Mouse (Mus musculus) T-helper 2 cell (primary cell): Measurements from ENCODE around the gene Epn1.

Experiments
- in situ Hi-C: fragments of 300-600 bp; cut with MboI, MseI; formaldehyde crosslinking; loops from one replicate; pipeline ENCODE4 v1.15.1; 2025; ENCODE audit warnings: high pct_unique_total_duplicates

Epn1 gene

GRCm38 (mm10) chr7:5089853-5090252, 9.8 kb downstream of the Epn1 start:
- in situ Hi-C loops = loop anchor here (25.0 kb wide), 1 partner anchor 1297 kb away; the partner anchor contains the start of genes Smim17 and Zfp28

DNA sequence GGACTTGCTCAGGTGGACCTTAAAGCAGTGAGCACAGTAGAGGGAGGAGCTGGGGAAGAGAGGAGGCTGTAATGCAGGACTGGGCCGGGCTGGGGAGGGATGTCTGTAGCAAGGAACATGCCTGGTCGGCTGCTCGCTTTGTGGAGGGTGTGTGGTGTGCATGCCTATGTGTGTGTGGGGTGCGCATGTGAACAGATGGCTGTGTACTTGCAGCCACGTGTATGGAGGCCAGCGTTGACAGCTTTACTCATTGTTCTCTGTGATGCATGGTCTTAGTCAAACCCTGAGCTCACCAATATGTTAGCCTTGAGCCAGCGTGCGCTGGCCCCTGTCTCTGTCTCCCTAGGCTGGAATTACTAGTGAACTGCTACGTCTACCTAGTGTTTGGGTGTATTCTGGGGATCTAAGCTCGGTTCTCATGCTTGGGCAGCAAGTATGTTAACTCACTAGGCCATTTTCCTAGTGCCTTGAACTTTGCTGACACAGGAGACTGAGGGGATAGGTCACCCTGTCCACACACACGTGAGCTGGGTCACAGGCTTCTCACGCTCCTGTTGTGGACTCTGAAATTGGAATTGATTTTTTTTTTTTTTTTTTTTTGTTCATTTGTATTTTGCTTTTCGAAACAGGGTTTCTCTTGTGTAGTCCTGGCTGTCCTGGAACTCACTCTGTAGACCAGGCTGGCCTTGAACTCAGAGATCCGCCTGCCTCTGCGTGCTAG, 11.1 kb downstream of the Epn1 start:
- in situ Hi-C loops = loop anchor here (25.0 kb wide), 1 partner anchor 1296 kb away; the partner anchor contains the start of genes Smim17 and Zfp28

- in situ Hi-C loops = loop anchor here (25.0 kb wide), 1 partner anchor 1295 kb away; the partner anchor contains the start of genes Smim17 and Zfp28
Observed at GRCm38 (mm10) chr7:5092381-5092780, 12.3 kb downstream of the Epn1 start.

GRCm38 (mm10) chr7:5092831-5093510, 12.9 kb downstream of the Epn1 start:
- in situ Hi-C loops = loop anchor here (25.0 kb wide), 1 partner anchor 1294 kb away; the partner anchor contains the start of genes Smim17 and Zfp28

GRCm38 (mm10) chr7:5098769-5099168, 18.7 kb downstream of the Epn1 start:
- in situ Hi-C loops = loop anchor here (25.0 kb wide), 1 partner anchor 1289 kb away; the partner anchor contains the start of genes Smim17 and Zfp28

DNA sequence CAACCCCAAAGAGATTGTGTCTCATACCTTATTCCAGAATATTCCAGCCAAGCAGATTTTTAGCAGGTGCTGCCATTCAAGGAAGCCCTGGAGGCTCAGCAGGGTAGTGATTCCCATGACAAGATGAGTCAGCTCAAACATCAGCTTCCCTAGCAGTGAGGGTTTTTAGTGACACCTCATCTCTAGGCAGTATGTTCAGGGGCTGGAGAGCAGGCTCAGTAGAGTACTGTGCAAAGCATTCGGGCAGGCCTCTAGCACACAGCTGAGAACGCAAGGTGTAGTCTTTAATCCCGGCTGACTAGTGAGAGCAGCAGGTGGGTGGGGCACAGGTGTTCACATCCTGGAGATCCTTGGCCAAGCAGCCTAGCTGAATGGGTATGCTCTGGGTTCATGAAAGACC, 19.8 kb downstream of the Epn1 start:
- in situ Hi-C loops = loop anchor here (25.0 kb wide), 1 partner anchor 1288 kb away; the partner anchor contains the start of genes Smim17 and Zfp28

GRCm38 (mm10) chr7:5101066-5101663, 21.1 kb downstream of the Epn1 start:
- in situ Hi-C loops = no loop called here

DNA sequence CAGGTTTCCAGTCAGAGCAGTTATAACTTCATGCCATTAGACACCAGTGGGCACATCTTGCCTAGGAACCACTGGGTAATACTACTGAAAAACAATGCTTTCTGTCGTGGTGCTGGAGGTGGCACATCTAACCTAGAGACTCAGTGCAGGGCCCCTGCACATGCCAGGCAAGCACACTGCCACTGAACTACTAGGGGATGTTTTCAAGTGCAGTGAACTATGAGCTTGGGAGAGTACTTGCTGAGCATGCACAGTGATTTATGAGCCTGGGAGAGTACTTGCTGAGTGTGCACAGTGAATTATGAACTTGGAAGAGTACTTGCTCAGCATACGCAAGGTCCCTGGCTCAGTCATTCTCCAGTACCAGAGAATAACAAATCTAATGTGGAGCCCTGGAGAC, 22.5 kb downstream of the Epn1 start:
- in situ Hi-C loops = no loop called here

DNA sequence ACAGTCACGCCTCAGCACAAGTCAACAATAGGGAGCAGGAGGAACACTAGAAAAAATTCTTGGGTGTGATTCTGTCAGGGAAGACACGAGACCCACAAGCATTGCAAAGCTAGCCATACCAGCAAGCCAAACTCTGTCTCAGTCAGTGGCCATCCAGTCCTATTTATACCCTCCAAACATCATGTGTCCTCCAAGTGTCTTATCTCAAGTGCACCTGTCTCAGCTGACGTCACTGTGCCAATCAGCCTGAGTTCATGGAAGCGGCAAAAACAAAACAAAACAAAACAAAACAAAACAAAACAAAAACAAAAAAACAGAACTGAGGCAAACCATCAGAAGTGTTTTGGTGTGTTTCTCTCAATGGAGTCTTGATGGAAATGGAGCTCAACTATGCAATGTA, 28.2 kb downstream of the Epn1 start:
- in situ Hi-C loops = no loop called here

DNA sequence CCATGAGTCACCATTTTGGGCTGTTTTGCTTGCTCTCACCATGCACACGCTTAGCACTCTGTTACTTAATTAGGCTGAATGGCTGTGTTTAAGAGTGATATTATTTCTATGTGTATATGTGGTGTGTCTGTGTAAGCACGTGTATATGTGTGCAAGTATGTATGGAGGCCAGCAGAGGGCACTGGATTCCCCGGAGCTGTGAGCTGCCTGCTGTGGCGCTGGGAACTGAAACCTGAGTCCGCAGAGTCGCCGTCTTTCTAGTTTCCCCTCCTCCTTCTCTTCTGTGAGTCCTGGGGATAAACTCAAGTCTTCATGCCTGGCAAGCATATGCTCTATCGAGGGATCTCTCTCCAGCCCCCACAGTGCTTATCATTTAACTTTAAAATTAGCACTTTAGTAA, 29.3 kb downstream of the Epn1 start:
- in situ Hi-C loops = no loop called here

DNA sequence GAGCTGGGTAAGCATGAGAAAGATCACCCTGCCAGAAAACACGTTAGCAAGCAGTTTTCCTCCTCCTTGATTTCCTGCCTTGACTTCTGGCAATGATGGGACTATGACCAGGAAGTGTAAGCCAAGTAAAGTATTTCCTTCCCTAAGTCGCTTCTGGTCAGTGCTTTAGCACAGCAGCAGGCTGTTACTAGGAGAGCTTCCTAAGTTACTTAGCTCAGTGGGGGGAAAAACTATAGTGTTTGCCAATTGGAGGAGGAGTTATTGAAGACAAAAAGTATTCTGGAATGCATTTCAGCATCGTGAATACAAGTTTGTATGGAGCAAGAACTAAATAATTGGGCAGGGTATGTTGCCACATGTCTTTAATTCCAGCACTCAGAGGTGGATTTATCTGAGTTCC, 32.7 kb downstream of the Epn1 start:
- in situ Hi-C loops = no loop called here

GRCm38 (mm10) chr7:5116850-5117249, 36.8 kb downstream of the Epn1 start, which contains the start of gene Rfpl4:
Gene Rfpl4 (minus strand): TSS chr7:5116950.
- in situ Hi-C loops = no loop called here

- in situ Hi-C loops = no loop called here
Observed at GRCm38 (mm10) chr7:5125078-5125477, 45.0 kb downstream of the Epn1 start.

DNA sequence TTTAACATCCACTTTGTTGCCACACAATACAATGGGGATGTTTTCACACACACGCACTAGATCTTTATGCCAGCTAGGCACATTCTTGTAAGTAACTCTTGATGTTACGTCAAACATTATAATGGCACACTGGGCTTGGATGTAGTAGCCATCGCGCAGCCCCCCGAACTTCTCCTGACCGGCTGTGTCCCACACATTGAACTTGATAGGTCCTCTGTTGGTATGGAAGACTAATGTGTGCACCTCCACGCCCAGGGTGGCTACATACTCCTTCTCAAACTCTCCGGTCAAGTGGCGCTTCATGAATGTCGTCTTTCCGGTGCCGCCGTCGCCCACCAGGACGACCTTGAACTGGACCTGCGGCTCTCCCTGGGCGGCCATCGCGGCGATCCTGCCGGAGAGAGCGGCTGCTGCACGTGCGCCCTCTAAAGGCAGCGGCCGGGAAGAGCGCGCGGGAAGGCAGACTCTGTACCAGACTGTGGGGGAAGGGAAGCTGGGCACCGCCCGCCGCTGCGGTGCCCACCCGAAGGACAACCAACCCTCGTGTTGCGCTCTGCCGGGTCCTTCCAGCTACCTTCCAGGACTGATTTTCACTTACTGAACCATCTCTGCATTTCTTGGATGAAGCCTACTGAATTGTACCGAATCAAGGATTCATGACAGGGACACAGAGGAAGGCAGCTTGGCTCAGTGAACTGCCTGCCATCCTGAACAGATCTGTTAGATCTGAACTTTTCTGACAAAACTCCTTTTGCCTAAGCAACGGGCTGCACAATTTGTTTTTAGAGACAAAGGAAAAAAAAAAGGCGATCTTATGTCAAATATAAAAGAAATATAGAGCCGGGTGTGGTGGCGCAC, 45.7 kb downstream of the Epn1 start, which contains the start of gene Rasl2-9:
Gene Rasl2-9 (minus strand): TSS at position 402 of the 858 bp plus-strand sequence.
- in situ Hi-C loops = no loop called here
